Mouse (Mus musculus): ENCODE results near the gene Gm28168.
"Not testable (repeated sequence)": the region's sequence is repeated elsewhere in the genome, so short reads cannot be mapped to it uniquely, and the experiment has no call there.

The Gm28168 gene

GRCm38 (mm10) chr1:117927715-117928114, at the start of gene Gm28168:
TSS of gene Gm28168 (plus strand) at chr1:117928015.
- DNase-seq, result not testable (repeated sequence)

DNA sequence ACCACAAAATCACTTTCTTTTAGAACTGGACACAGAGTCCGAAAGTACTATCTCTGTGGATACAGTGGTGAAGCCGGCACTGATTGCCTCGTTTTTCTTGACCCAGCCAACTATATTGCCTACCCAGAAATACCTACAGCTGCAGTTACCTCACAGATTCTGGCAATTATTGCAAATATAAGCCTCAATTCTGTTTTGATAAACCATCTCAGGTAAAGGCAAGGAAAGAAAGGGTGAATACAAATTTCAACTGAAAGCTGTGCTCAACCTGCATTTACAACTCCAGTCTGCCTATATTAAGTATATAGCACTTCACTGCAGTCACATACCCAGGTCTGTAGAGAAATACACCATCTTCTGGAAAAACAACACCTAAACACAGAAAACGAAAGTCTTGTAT, 37.8 kb downstream of the Gm28168 start, which contains the start of gene Gm7145:
Gm7145 (plus strand) TSS at position 301 of the 400 bp plus-strand sequence.
- no peak for DNase-seq
